Mouse (Mus musculus) lung, postnatal 25 days (tissue): ENCODE measurements around the gene Vmn1r114.
"Not testable (repeated sequence)": the region's sequence is repeated elsewhere in the genome, so short reads cannot be mapped to it uniquely, and the experiment has no call there.

ENCODE experiments used
- DNase-seq: peaks from one replicate; pipeline ENCODE4 v3.0.0; 2022; ENCODE audit warnings: low spot score

Vmn1r114 gene

GRCm38 (mm10) chr7:20812086-20812485 is at the start of gene Vmn1r114:
Vmn1r114 (minus strand) TSS chr7:20812186.
- not testable (repeated sequence) for DNase-seq

GRCm38 (mm10) chr7:20844885-20845284 is 32.9 kb upstream of the Vmn1r114 start, which contains the start of gene Vmn1r115:
Vmn1r115 (minus strand) TSS chr7:20844985.
- not testable (repeated sequence) for DNase-seq

GRCm38 (mm10) chr7:20786985-20787384 is 25.0 kb downstream of the Vmn1r114 start, which contains the start of gene Vmn1r113:
Vmn1r113 (plus strand) TSS chr7:20787285.
- DNase-seq: not testable (repeated sequence)

DNA sequence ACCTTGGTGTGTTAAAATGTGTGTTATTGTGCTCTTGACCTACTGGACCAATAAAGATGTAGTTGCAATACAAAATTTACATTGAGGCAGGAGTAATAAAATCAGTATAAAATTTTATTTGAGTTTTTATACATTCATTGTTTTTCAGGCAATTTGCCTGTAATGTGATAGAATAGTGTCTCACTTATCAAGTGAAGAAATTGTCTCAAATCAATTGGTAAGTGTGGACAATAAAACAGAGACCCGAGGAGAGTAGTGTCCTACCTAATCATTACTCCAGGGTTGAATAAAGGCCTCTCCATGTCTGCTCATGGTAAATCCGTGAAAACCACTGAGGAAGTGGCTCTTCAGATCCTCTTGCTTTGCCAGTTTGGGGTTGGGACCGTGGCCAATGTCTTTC is 41.1 kb downstream of the Vmn1r114 start, which contains the start of gene Vmn1r112:
TSS of gene Vmn1r112 (plus strand) at position 301 of the 400 bp plus-strand sequence.
- DNase-seq: not testable (repeated sequence)
